Mouse (Mus musculus): ENCODE measurements around the gene Gigyf1.

Gigyf1 gene

GRCm38 (mm10) chr5:137514811-137515210, 3.5 kb upstream of the Gigyf1 start:
- DNase-seq, result no peak

- DNase-seq, result peak in 1 of 2 experiments; percentile 7
These were observed 1.6 kb downstream of the Gigyf1 start for GRCm38 (mm10) chr5:137519691-137520550.

- no peak for DNase-seq
These were observed 3.5 kb downstream of the Gigyf1 start for GRCm38 (mm10) chr5:137521861-137522260.

- DNase-seq, result no peak
These were observed 4.4 kb downstream of the Gigyf1 start for GRCm38 (mm10) chr5:137522711-137523110.

- DNase-seq, result no peak
These were observed 5.3 kb downstream of the Gigyf1 start for GRCm38 (mm10) chr5:137523396-137524250.

- no peak for DNase-seq
These were observed 5.8 kb downstream of the Gigyf1 start for GRCm38 (mm10) chr5:137524251-137524515.

GRCm38 (mm10) chr5:137524671-137525070, 6.3 kb downstream of the Gigyf1 start:
- DNase-seq, result no peak

GRCm38 (mm10) chr5:137525511-137525910, 7.2 kb downstream of the Gigyf1 start:
- no peak for DNase-seq

- DNase-seq, result peak; percentile 66 to 77
These were observed 8.0 kb downstream of the Gigyf1 start for GRCm38 (mm10) chr5:137526192-137526936.

- peak in 1 of 2 experiments; percentile 7 for DNase-seq
These were observed 9.1 kb downstream of the Gigyf1 start for GRCm38 (mm10) chr5:137527413-137527812.

- peak in 1 of 2 experiments; percentile 11 for DNase-seq
These were observed 10.1 kb downstream of the Gigyf1 start for GRCm38 (mm10) chr5:137528247-137528968.

- DNase-seq, result no peak
These were observed 11.1 kb downstream of the Gigyf1 start for GRCm38 (mm10) chr5:137529221-137529995.

- no peak for DNase-seq
These were observed 11.7 kb downstream of the Gigyf1 start for GRCm38 (mm10) chr5:137530075-137530474.

GRCm38 (mm10) chr5:137530588-137531413, 12.5 kb downstream of the Gigyf1 start:
- peak; percentile 84 to 87 for DNase-seq

- peak; percentile 72 to 79 for DNase-seq
These were observed 13.2 kb downstream of the Gigyf1 start for GRCm38 (mm10) chr5:137531414-137532130.

GRCm38 (mm10) chr5:137532131-137532807, 13.9 kb downstream of the Gigyf1 start:
- DNase-seq, result peak; percentile 50 to 66

GRCm38 (mm10) chr5:137532808-137533116, 14.4 kb downstream of the Gigyf1 start:
- no peak for DNase-seq

GRCm38 (mm10) chr5:137533117-137533827, 14.9 kb downstream of the Gigyf1 start, which contains the start of the genes Epo and Gnb2:
Epo (minus strand) TSS chr5:137533242.
Gnb2 (minus strand) TSS chr5:137533510.
- peak; percentile 100 for DNase-seq

- no peak for DNase-seq
These were observed 16.4 kb downstream of the Gigyf1 start for GRCm38 (mm10) chr5:137534762-137535161.

Measured in kidney, postnatal 4 days (tissue).